Mouse (Mus musculus) lung, postnatal 10 days (tissue): Measurements from ENCODE around the gene Cirbp.

Experiments used
- DNase-seq: peaks from one replicate; pipeline ENCODE4 v3.0.0; 2021

Gene Cirbp

GRCm38 (mm10) chr10:80151211-80152034 lies 14.4 kb upstream of the Cirbp start:
- DNase-seq = peak; percentile 90

- peak; percentile 86 for DNase-seq
These were observed 13.5 kb upstream of the Cirbp start for GRCm38 (mm10) chr10:80152071-80152872.

GRCm38 (mm10) chr10:80152873-80153260 lies 12.9 kb upstream of the Cirbp start:
- DNase-seq = peak; percentile 75

- DNase-seq = no peak
These were observed 12.1 kb upstream of the Cirbp start for GRCm38 (mm10) chr10:80153713-80154112.

GRCm38 (mm10) chr10:80154384-80154783 lies 11.4 kb upstream of the Cirbp start:
- no peak for DNase-seq

- DNase-seq = no peak
These were observed 10.5 kb upstream of the Cirbp start for GRCm38 (mm10) chr10:80155277-80155676.

- no peak for DNase-seq
These were observed 9.6 kb upstream of the Cirbp start for GRCm38 (mm10) chr10:80156002-80156751.

- peak; percentile 79 for DNase-seq
These were observed 9.1 kb upstream of the Cirbp start for GRCm38 (mm10) chr10:80156752-80157053.

GRCm38 (mm10) chr10:80157141-80157929 lies 8.4 kb upstream of the Cirbp start:
- no peak for DNase-seq

- DNase-seq = peak; percentile 90
These were observed 7.3 kb upstream of the Cirbp start for GRCm38 (mm10) chr10:80158307-80158986.

- peak; percentile 81 for DNase-seq
These were observed 6.7 kb upstream of the Cirbp start for GRCm38 (mm10) chr10:80159021-80159560.

GRCm38 (mm10) chr10:80159561-80160454 lies 6.0 kb upstream of the Cirbp start:
- DNase-seq = peak; percentile 100

GRCm38 (mm10) chr10:80160455-80161371 lies 5.1 kb upstream of the Cirbp start:
- DNase-seq = peak; percentile 95

- DNase-seq = peak; percentile 79
These were observed 4.1 kb upstream of the Cirbp start for GRCm38 (mm10) chr10:80161522-80162242.

GRCm38 (mm10) chr10:80162243-80162608 lies 3.6 kb upstream of the Cirbp start:
- DNase-seq = no peak

GRCm38 (mm10) chr10:80162716-80163299 lies 3.0 kb upstream of the Cirbp start:
- DNase-seq = peak; percentile 19

GRCm38 (mm10) chr10:80163721-80164120 lies 2.1 kb upstream of the Cirbp start:
- DNase-seq = peak; percentile 51
